Mouse (Mus musculus): ENCODE results near the gene Tmem242.
"Not testable (repeated sequence)": the region's sequence is repeated elsewhere in the genome, so short reads cannot be mapped to it uniquely, and the experiment has no call there.

The Tmem242 gene

DNA sequence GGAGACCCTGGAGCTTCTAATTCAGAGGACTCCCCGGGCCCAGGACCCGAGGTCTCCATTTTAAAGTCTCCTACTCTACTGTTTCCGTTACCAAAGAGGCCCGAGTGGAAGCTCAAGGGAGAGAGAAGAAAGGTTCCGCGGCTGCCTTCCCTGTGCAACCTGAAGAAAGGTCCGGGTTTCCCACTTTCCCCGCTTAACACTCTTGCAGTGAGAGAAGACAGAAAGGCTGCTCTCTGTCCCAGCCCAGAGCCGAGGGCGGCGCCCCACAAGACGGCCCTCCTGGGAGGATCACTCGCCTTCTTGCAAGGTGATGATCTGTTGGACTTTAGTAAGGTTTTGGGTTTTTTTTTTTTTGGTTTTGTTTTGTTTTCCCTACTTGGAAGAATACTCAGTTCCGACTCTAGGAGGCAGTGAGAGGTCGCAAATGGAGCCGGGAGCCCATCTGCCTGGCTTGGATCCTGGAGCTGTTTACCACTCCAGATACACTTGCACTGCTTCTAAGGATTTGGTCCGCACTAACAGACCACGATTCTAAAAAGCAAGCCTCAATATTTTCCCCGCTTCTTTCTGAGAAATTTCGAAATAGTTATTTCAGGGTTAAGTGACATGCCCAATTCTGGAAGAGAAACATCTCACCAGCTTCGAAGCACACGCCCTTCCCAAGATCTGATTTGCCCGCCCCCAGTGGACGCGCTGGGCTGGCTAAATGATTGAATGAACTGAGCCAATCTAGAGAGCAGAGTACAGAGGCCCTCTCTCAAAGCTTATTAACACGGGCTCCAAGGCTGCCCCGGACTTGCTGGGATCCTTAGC lies at the start of gene Tmem242:
TSS of gene Tmem242 (minus strand) at position 101 of the 813 bp plus-strand sequence.
- DNase-seq, result peak; percentile 93 to 94

DNA sequence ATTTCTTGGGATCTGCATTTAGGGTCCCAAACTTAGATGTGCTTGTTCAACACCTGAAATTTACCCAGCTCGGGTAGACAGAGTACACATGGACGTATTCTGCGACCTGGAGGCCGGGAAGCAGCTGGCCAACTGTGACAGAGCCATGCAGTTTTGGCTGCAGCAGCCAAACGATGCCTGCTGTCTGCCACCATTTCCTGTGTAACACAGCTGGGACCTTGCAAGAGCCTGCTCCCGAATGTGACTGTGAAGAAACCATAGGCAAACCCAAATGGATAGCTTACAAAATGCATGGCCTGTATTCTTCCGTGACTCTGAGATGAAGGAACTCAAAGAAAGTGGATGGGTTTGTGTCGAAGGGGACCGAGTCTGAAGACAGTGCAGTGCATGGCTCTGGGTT lies 48.1 kb upstream of the Tmem242 start:
- no peak for DNase-seq

DNA sequence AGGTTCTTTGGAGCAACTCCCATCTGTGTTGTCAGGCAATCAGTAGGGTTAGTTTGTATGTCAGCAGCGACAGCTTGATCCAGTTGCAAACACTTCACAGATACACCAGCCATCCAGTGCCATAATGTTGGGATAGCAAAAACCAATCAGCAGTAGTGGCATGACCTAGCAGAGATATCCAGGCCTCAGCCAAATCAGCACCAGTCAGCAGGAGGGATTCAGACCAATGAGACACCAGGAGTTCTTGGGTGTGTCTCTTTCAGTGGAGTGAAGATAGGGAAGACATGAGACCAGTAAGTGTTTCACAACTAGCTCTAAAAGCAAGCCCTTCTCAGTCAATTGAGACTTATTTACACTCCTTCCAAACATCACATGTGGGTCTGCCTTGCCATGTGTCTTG lies 44.6 kb upstream of the Tmem242 start:
- DNase-seq, result no peak

DNA sequence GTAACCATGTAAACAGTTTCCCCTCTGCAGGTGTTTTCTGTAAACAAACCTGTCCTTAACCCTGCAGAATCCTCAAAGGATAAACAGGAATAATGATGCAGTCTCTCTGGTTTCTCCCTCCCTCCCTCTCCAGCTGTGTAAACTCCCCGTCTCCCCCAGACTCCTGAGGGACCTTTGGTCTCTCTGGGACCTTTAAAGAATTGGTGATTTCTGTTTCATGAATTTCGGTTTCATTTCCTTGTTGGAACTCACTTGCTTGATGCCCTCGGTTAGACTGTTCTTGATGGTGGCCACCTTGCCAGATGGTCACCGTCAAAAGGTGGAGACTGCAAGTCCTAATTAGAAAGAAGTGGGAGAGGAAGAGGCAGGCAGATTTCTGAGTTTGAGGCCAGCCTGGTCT lies 43.4 kb upstream of the Tmem242 start:
- no peak for DNase-seq

DNA sequence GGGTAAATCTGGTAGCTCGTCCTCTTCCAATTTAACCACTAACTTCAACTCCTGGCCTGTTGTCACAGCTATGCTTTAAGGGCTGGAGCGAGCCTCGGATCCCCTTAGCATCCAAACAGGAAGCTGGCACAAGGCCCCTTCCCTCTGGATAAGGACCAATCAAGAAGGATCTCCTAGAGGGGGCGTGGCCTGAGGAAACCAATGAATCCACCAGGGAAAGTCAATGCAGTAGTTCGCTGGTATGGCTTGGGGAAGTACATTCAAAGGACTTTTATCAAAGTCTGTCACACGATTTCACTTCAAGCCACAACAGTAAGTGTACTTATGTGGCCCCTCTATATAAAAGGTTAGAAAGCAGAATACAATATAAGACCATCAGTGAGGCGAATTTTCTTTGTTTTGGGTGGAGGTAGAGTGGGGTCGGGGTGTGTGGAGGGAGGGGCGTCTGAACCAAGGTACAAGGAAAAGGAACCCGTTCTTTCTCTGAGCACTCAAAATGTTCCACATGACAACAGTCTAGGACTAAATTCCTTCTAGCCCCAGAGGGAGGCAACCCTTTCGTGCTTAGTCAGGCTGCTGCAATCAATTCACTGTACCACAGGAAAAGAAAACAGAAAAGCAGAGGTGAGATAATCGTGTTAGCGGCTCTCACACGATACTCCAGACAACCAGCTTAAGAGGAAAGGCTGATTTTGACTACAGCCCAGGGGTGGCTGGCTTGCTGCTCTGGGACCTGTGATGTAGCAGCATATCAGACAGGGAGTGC lies 36.1 kb upstream of the Tmem242 start:
- DNase-seq, result no peak

DNA sequence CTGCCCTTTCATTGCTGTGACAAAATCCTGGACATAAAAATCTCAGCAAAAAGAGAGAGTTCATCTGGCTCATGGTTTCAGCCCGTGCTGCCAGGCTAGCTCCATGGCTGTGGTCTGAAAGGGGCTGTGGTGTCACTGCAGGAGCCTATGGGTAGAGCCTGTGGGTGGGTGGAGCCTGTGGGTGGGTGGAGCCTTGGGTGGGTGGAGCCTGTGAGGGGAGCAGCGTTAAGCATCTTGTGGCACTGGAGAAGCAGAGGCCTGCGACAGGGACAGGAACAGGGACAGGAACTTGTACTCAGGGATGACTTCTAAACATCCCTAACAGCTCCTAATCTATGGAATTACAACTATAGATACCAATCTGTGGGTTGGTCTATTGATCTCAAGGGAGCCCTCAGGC lies 32.2 kb upstream of the Tmem242 start:
- no peak for DNase-seq

DNA sequence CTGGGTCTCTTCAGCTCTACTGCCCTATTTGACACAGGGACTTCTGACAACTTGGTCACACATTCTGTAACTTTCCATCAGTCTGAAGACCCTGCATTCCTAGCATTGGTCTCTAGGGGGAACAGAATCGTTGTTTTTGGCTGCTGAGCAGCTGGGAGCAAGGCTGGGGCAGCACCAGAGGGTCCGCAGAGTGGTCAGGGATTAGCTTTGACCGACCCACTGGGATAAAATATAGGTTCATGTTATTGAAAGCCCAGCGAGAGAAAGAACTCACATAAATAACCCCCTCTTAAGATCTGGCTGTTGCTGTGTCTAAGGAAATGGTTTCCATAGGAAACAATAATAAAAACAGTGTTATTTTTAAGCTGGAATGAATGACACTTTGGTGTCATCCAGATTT lies 27.1 kb upstream of the Tmem242 start:
- no peak for DNase-seq

DNA sequence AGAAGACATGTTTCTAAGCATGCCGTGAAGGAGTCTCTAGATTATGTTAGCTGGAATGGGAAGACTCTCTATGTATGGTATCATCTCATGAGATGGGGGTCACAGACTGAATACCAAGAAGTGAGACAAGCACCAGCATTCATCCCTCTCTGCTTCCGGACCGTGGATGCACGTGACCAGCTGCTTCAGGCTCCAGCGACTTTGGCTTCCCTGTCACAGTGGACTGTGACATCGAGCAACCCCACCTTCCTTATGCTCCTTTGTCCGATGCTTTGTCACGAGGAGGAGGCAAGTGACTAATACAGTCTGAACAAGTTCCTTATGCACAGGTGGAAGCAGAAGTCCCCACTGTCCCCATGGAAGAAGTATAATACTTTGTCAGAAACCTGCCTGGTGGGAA lies 26.7 kb upstream of the Tmem242 start:
- DNase-seq, result no peak

DNA sequence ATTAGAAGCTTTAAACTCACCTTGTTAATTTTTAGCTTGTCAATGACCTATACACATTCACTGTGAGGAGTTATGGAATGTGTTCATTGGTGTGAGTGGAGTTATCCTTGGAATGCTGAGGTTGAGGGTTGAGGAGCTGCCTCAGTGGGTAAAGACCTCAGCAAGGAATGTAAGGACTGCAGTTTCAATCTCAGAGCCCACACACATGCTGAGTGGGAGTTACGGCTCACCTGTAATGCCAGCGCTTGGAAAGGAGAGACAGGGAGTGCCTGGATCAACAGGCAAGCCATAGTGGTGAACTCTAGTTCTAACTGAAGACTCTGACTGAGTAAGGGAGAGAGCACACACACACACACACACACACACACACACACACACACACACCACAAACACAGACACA lies 23.9 kb upstream of the Tmem242 start:
- DNase-seq, result no peak

DNA sequence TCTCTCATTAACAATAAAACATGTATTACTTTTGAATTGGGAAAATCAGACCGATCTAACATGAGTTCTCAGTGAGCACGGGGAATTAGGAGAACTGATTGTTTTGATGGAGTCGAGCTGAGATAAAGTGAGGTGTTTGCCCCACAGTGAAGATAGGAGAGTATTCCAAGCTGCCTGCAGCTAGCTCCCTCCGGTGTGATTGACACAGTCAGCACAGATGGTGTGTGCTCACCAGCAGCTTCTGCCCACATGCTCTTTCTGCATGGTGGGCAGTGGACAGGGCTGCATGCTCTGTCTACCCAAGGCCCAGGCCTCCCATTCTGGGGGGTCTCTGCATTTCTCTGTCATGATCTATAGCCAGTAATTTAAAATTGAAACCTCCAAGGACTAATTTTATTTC lies 13.6 kb upstream of the Tmem242 start:
- peak in 1 of 2 experiments; percentile 31 for DNase-seq

DNA sequence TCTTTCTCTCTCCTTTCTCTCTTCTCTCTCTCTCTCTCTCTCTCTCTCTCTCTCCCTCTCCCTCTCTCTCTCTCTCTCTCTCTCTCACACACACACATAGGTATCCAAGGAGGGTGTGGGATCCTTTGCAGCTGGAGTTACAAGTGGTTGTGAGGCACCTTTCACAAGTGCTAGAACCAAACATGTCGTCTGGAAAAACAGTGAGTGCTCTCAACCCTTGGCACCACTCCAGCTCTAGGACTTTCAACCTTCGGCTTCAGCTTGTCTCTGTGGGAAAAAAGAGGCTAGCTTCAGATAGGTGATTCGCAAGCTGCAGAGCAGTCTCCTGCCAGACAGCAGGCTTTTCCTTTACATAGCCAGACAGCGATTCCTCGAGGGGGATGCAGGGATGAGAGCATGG lies 3.7 kb upstream of the Tmem242 start:
- DNase-seq, result no peak

DNA sequence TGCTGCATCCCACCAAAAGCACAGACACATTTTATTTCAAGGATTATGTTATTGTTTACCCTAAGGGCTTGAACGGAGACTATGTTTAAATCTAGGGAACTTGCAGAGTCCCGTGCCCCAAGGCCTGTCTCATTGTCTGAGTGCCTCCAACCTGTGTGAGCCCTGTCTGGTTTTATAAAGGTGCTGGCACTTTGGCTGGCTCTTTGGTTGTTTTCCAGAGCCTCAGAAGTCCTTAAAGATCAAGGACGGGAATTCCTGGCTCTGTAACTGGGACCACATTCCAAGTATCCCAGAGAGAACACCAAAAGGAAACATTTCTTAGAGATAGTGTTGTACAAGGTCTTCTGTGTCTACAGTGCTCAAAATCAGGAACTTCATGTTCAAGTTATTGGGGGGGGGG lies 3.2 kb upstream of the Tmem242 start:
- no peak for DNase-seq

DNA sequence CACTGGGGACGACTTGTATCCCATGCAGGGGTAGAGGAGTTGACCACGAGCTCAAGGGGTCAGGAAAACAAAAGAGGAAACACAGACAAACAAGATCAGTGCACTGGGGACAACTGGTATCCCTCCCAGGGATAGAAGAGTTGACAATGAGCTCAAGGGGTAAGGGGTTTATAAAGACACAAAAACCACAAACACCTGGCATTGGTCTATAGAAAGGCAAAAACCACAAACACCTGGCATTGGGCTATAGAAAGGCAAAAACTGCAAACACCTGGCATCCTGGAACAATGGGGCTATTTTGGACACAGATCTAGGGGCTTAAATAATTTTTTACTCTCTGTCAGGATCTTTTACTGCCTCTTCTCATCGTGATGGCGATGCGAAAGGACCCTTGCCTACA lies 2.3 kb upstream of the Tmem242 start:
- not testable (repeated sequence) for DNase-seq

DNA sequence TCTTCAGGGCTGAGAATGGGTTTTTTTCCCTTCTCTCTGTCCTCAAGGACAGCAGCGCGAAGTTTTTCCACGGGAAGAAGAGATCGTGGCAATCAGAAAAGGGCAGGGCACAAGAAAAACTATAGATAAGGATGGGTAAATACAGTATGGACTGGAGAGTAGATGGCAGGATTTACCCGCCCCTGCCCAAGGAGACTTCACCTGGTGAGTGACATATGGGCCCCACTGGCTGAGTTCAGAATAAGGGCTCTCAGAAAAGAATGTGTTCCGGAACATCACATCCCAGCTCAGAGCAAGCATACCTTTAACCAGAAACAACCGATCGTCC lies 264 bp downstream of the Tmem242 start:
- no peak for DNase-seq

DNA sequence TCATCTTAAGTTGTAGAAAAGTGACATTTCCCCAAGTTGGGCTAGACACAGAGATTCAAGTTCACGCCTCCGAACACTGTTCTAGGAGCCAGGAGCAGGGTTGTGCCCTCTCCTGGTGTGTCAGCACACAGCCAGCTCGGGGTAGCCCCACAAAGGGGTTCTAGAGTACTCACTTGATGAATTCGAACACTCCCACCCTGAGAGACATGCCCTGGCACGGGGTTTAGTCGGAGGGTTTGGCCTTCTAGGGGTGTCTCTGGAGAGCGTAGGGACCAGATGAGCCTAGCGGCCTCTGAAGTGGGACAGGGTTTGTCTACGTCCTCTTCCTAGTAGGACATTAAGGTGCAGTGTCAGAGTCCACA lies 10.3 kb downstream of the Tmem242 start:
- DNase-seq, result no peak

DNA sequence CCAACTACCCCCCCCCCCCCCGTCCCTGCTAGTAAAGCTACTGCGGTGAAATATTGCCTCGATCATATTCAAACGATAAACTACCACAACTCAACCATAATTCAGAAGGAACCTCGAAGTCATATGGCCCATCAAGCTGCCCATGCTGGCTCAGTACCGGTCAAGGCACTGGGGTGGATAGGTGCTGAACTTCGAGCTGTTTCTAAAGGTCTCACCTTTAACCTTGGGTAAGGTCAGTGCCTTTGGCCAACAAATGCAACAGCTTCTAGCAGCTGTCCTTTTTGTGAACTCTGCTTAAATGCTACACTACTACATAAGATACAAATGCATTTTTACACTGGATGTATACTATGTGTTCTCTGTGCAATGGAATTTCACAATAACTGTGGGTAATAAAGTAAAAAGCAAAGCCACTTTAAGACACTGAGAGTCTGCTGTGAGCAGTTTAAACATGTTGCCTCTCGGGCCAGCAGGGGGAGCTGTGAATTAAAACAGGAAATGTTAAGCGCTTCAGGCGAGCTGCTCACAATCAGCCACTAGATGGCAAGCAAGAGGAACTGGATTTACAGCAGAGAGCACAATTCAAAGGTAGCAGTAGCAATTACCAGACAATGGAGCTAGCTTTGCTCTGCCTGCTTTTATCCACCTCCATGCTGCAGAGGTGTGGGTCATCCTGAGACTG lies 10.8 kb downstream of the Tmem242 start:
- peak; percentile 91 to 95 for DNase-seq

DNA sequence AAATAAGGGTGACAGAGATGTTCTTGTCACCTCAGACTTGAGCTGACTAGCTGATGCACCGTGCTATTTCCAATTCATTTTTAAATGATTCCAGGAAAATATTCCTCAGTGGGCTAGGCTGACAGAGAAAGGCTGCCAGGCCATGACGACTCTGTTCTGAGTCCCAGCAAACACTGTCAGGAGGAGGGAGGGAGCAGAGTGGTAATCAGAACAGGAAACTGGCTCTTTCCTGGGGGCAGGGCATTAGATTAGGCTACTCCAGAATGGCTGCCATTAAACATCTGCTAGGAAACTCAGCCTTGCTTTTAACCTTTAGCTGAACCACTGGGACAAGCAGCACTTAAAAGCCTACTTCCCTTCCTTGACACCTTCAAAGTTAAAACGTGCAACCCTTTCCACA lies 14.9 kb downstream of the Tmem242 start:
- DNase-seq, result no peak

DNA sequence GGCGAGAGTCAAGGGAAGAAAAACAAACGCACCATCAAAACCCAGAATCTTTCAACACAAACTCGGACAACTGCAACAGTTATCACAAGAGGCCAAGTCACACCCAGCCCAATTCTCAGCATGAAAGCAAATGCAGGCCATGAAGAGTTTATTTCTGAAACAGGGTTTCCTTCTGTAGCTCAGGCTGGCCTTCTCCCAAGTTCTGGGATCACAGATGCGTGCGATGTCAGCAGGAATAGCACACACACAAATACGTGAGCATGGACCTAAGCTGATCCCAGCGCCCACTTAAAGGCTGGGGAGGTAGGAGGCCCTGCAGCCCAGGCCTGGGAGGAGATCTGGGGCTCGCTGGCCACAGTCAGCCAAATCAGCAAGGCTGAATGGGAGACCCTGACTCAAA lies 15.9 kb downstream of the Tmem242 start:
- DNase-seq, result peak; percentile 40 to 57

DNA sequence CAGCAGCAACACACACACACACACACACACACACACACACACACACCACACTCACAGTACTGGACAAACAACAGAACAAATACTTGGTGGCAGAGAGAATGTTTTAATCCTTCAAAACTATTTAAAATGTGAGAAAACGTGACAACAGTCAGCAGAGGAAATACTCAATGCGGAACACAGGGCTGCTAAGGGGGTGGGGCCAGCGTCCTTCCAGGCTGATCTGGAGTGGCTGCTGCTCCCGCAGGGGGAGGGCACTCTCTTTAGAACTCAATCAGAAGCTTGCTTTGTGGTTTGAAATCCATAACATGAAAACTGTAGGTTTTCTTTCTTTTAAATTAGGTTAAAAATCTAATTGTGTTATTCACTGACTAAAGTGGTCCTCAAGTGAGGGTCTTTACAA lies 18.2 kb downstream of the Tmem242 start:
- DNase-seq, result no peak

DNA sequence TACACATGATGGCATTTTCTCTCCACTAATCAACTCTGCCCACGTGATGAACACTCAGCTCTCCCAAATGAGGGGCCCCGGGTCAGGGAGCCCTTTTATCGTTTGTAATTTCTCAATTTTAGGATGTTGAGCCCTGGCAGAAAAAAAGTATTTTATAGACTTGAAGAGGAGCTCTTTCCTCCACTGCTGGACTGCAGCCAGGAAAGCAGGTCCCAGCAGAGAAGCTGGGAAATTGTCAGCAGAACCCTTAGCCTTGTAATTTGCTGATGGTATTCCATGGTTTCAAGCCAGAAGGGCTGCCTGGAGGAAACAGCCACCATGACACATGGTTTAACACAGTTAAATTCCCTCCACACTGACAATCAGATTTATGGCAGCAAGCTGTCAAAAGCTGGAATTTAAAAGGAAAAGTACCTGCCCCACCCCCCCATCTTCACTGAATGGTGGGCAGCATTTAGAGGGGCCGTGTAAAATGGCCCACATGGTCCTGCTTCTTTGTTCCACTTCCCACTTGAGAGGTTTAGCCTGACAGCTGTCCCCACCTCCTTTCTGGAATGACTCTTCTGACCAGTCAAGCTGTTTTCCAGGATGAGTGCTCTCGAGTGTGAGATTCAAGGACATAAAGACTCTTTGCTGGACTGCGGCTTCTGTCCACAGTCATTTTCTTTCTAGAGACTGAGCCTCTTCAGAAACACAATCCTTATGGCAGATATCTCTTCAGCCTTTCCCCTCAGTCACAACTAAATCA lies 20.1 kb downstream of the Tmem242 start:
- DNase-seq, result peak; percentile 33 to 66

DNA sequence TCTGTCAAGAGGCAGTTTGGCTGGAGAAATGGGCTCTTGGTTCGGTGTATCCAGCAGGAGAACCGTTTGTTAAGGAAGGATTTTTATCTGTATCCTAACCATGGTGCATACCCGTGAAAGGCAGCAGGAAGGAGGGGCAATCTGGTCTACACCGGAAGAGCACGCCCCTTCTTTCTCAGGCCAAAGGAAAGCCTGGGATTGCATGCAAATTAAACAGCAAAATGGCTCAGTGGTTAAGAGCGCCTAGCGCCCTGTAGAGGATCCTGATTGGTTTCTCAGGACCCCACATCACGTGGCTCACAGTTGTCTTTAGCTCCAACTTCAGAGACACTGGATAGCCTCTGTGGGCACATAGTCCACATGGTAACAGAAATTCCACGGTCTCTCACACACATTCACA lies 21.0 kb downstream of the Tmem242 start:
- DNase-seq, result no peak

DNA sequence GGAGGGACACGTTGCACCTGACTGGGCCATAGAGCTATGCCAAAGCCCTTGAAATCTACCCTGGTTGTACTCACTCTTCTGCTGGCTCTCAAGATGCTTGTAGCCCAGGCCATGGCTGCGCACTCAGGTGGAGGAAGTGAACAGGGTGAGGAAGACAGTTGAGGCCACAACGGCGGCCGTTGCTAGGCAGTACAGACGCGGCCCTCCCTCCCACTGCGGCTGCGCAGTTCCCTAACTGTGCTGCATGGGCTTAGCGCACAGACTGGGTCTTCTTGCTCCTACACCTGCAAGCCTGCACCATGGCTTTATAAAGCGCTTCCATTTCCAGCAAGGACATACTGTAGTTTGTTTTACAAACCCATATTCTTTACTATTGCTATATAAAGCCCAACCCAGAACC lies 21.5 kb downstream of the Tmem242 start, which contains the start of gene Ldhal6b:
TSS of gene Ldhal6b (minus strand) at position 223 of the 400 bp plus-strand sequence.
- DNase-seq, result no peak

DNA sequence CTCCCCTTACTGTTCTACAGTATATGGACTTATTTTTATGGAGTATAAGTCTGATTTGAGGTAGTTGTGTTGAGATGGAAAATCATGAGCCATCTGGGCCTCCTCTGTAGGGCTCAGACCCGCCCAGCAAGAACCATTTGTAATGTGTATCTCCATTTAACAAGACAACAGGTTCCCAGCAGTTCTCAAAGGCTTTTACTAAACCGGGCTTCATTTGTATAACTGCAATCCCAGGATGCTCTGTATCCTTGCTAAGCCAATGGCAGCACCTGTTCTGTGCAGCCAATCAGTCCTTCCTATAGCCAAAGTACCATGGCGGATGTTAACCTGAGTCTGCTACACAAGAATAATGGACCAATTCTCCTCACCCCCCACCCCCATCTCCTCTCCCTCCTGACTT lies 23.5 kb downstream of the Tmem242 start:
- DNase-seq, result no peak

Measured in cerebellum, postnatal 25 days (tissue).